ENCODE assay signal across 21 mouse cellular contexts in the genomic region with DNA sequence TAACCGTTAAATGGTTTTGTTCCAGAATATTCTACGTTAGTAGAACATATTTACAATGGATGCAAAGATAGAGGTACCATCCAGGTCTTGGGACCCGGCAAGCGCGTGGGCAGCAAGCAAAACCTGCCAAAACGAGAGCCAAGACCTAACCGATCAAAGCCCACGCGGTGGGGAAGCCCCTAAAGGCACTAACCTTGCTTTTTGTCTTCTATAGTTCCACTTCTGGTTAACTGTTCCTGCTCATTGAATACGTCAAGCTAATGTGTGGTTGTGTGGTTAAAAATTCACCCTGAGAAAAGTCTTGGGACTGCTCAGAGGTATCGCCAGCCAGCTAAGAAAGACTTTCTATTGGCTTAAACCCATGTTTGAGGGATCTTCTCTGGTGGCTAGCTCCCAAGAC. TPM values are rescaled to one million over a fixed set of nuclear protein-coding genes. Genes with fewer than 3 reads are reported as not detected.
DNase-seq lines count a peak whose midpoint lies in the region; ATAC-seq and TF ChIP-seq lines count a peak whose summit lies in the region.
"Had no signal": no experiment of that assay in that cellular context is flagged by ENCODE, and none has a peak within 500 bp of the region (broad histone marks: within the 10 kb centered on the region; RNA-seq: fewer than 3 reads in every experiment).

No protein-coding gene starts in this region.

- no peak overlapping the region for H3K4me2 ChIP-seq in midbrain, embryonic 15.5 days
- H3K4me2 ChIP-seq: embryonic facial prominence, embryonic 15.5 days; forebrain, embryonic 15.5 days; heart, embryonic 12.5 days; lung, embryonic 15.5 days had no signal

- peak; percentile 39 for ATAC-seq in activated CD4-positive, CD25-positive, alpha-beta regulatory T cell, adult 4 months
- no peak for ATAC-seq in midbrain, embryonic 15.5 days (replicated peaks)
- ATAC-seq: forebrain, embryonic 15.5 days had no signal

- no peak for TF ChIP-seq POLR2A in lung, adult 2 months (IDR thresholded peaks at IDR 0.05; ENCODE audit: borderline replicate concordance, extremely low read depth, low read depth, low read length)

- H3K36me3 ChIP-seq in midbrain, embryonic 15.5 days (replicated peaks), result no peaks in the 10 kb centered on the region
- H3K36me3 ChIP-seq: embryonic facial prominence, embryonic 15.5 days; forebrain, embryonic 15.5 days; heart, embryonic 12.5 days; lung, embryonic 15.5 days had no signal

- WGBS in midbrain, embryonic 15.5 days, result 93% methylated on average over 11 of the region's 11 CpGs
- WGBS in lung, adult 2 months, result 87% methylated on average over 11 of the region's 11 CpGs

- no peak overlapping the region for H3K4me3 ChIP-seq in midbrain, embryonic 15.5 days
- H3K4me3 ChIP-seq in lung, adult 2 months (replicated peaks; ENCODE audit: extremely low read depth, low read depth, low read length), result no peak overlapping the region
- H3K4me3 ChIP-seq: embryonic facial prominence, embryonic 15.5 days; forebrain, embryonic 15.5 days; heart, embryonic 12.5 days; left cerebral cortex, adult 2 months; lung, embryonic 15.5 days; myocyte had no signal

- peak; percentile 52 for DNase-seq in CD4-positive helper T cell, adult 2 months (ENCODE audit: low read depth, low spot score)
- DNase-seq in kidney, adult 9 months, result peak; percentile 44
- DNase-seq in kidney, postnatal 36 days, result peak; percentile 8 to 43
- no peak for DNase-seq in lung, postnatal 14 days
- DNase-seq in lung, adult 2 months, result no peak
- DNase-seq: adrenal gland, postnatal 25 days; cerebellum, adult 8-10 months; gastrocnemius, postnatal 14 days; heart, postnatal 10 days; lung, postnatal 4 days; midbrain, embryonic 14.5 days had no signal

- no peaks in the 10 kb centered on the region for H3K9me3 ChIP-seq in midbrain, embryonic 15.5 days
- H3K9me3 ChIP-seq: embryonic facial prominence, embryonic 15.5 days; forebrain, embryonic 15.5 days; heart, embryonic 12.5 days; lung, embryonic 15.5 days had no signal

- no peaks in the 10 kb centered on the region for H3K27me3 ChIP-seq in midbrain, embryonic 15.5 days (replicated peaks)
- H3K27me3 ChIP-seq: embryonic facial prominence, embryonic 15.5 days; forebrain, embryonic 15.5 days; heart, embryonic 12.5 days; lung, embryonic 15.5 days had no signal

- H3K27ac ChIP-seq in midbrain, embryonic 15.5 days, result no peak overlapping the region
- H3K27ac ChIP-seq: embryonic facial prominence, embryonic 15.5 days; forebrain, embryonic 15.5 days; left cerebral cortex, adult 2 months; liver, embryonic 14.5 days; lung, embryonic 15.5 days; stomach, postnatal 0 days had no signal

- H3K4me1 ChIP-seq in midbrain, embryonic 15.5 days, result no peaks in the 10 kb centered on the region
- H3K4me1 ChIP-seq in lung, adult 2 months (ENCODE audit: control insufficient read depth, insufficient read depth, low read length), result no peaks in the 10 kb centered on the region
- H3K4me1 ChIP-seq: embryonic facial prominence, embryonic 15.5 days; forebrain, embryonic 15.5 days; heart, embryonic 12.5 days; lung, embryonic 15.5 days had no signal

- H3K9ac ChIP-seq in midbrain, embryonic 15.5 days, result no peak overlapping the region
- H3K9ac ChIP-seq: embryonic facial prominence, embryonic 15.5 days; forebrain, embryonic 15.5 days; heart, embryonic 12.5 days; liver, embryonic 14.5 days; lung, embryonic 15.5 days had no signal

- TF ChIP-seq CTCF in lung, adult 2 months (IDR thresholded peaks at IDR 0.05; ENCODE audit: insufficient read depth, low read length), result no peak

RNA-seq across cellular contexts. Expression of a gene that starts 55.9 kb away (rescaled TPM):
- polyA plus RNA-seq in activated CD4-positive, CD25-positive, alpha-beta regulatory T cell, adult 4 months (2017; shearing (Covaris generic)), result 10 to 100 TPM; 23.1 to 24.4 TPM
- 44.0 and 47.2 TPM in 2 replicates for polyA plus RNA-seq in midbrain, embryonic 15.5 days (2015; fragmentation: Nextera tagmentation; extraction: Ambion mirVana)
- polyA plus RNA-seq in lung, adult 2 months (2012; rRNA removed), result 16.5 and 29.4 TPM in 2 replicates

Comparison
In these comparisons a context has a peak if more than half of its experiments do, and no peak if none do; other contexts are left out.
1. DNase-seq: peak in CD4-positive helper T cell, adult 2 months (single experiment), kidney, adult 9 months (single experiment) and kidney, postnatal 36 days (2 of 2); none in lung, postnatal 14 days (single experiment) and lung, adult 2 months (single experiment).